Mouse (Mus musculus): ENCODE data around the gene Smco4. TPM values are rescaled to one million over a fixed set of nuclear protein-coding genes. Genes with fewer than 3 reads are reported as not detected.
A peak's percentile ranks its signal among the peaks of the same experiment; 100 is the strongest.

Gene Smco4
- polyA plus RNA-seq (2015; fragmentation: Nextera tagmentation; extraction: Ambion mirVana) = 4.1 and 4.9 TPM in 2 replicates

GRCm38 (mm10) chr9:15493235-15493924 is at the start of gene Smco4:
Smco4 (plus strand) TSS chr9:15493432.
- peak within 1 kb of the TSS; percentile 77 for H3K4me2 ChIP-seq
- H3K9me3 ChIP-seq = no peaks in the 10 kb centered on the region
- H3K36me3 ChIP-seq = no peaks in the 10 kb centered on the region
- peaks cover 14% of the 10 kb centered on the region for H3K4me1 ChIP-seq
- H3K27ac ChIP-seq = peak within 1 kb of the TSS; percentile 73
- H3K9ac ChIP-seq = peak within 1 kb of the TSS; percentile 75; the same call in 1 of the 2 replicates
- WGBS = under 1% methylated on average over 78 of the region's 101 CpGs
- peak within 1 kb of the TSS; percentile 68 for H3K4me3 ChIP-seq (replicated peaks)
- no peaks in the 10 kb centered on the region for H3K27me3 ChIP-seq (replicated peaks)
- ATAC-seq (ENCODE audit: insufficient read depth, low FRiP score, low read depth) = peak; percentile 83

GRCm38 (mm10) chr9:15447397-15447796 is 45.8 kb upstream of the Smco4 start:
- Histone ChIP-seq H3K36me3 (no peaks in the 10 kb centered on the region), H3K9ac (no peak overlapping the region), H3K4me1 (no peaks in the 10 kb centered on the region), H3K9me3 (no peaks in the 10 kb centered on the region), H3K4me2 (no peak overlapping the region), H3K27ac (no peak overlapping the region), H3K4me3 (replicated peaks) (no peak overlapping the region), H3K27me3 (replicated peaks) (no peaks in the 10 kb centered on the region)
- no peak for ATAC-seq (ENCODE audit: insufficient read depth, low FRiP score, low read depth)
- WGBS = 62% methylated on average over 2 of the region's 2 CpGs

- no peak for ATAC-seq (ENCODE audit: insufficient read depth, low FRiP score, low read depth)
- no peak overlapping the region for H3K4me3 ChIP-seq (replicated peaks)
- no peak overlapping the region for H3K9ac ChIP-seq
- H3K9me3 ChIP-seq = no peaks in the 10 kb centered on the region
- no peak overlapping the region for H3K4me2 ChIP-seq
- H3K36me3 ChIP-seq = no peaks in the 10 kb centered on the region
- no peak overlapping the region for H3K27ac ChIP-seq
- no peaks in the 10 kb centered on the region for H3K4me1 ChIP-seq
- 68% methylated on average over 5 of the region's 5 CpGs for WGBS
- no peaks in the 10 kb centered on the region for H3K27me3 ChIP-seq (replicated peaks)
Observed at GRCm38 (mm10) chr9:15450921-15451320, 42.3 kb upstream of the Smco4 start.

GRCm38 (mm10) chr9:15472256-15472655 is 21.0 kb upstream of the Smco4 start:
- Histone ChIP-seq H3K36me3 (no peaks in the 10 kb centered on the region), H3K9me3 (no peaks in the 10 kb centered on the region), H3K4me2 (no peak overlapping the region), H3K27ac (no peak overlapping the region), H3K4me3 (replicated peaks) (no peak overlapping the region), H3K9ac (no peak overlapping the region), H3K27me3 (replicated peaks) (no peaks in the 10 kb centered on the region), H3K4me1 (no peaks in the 10 kb centered on the region)
- ATAC-seq (ENCODE audit: insufficient read depth, low FRiP score, low read depth) = no peak
- 67% methylated on average over 4 of the region's 4 CpGs for WGBS

- WGBS = 91% methylated on average over 1 of the region's 1 CpGs
- no peaks in the 10 kb centered on the region for H3K9me3 ChIP-seq
- no peak for ATAC-seq (ENCODE audit: insufficient read depth, low FRiP score, low read depth)
- H3K4me3 ChIP-seq (replicated peaks) = no peak overlapping the region
- H3K27me3 ChIP-seq (replicated peaks) = no peaks in the 10 kb centered on the region
- no peak overlapping the region for H3K4me2 ChIP-seq
- no peak overlapping the region for H3K27ac ChIP-seq
- no peak overlapping the region for H3K9ac ChIP-seq
- H3K36me3 ChIP-seq = no peaks in the 10 kb centered on the region
- H3K4me1 ChIP-seq = no peaks in the 10 kb centered on the region
Observed at GRCm38 (mm10) chr9:15473206-15473605, 20.0 kb upstream of the Smco4 start.

- Histone ChIP-seq H3K27me3 (replicated peaks) (no peaks in the 10 kb centered on the region), H3K9me3 (no peaks in the 10 kb centered on the region), H3K4me2 (no peak overlapping the region), H3K9ac (no peak overlapping the region), H3K4me1 (no peaks in the 10 kb centered on the region), H3K27ac (no peak overlapping the region), H3K4me3 (replicated peaks) (no peak overlapping the region), H3K36me3 (no peaks in the 10 kb centered on the region)
- WGBS = 88% methylated on average over 10 of the region's 10 CpGs
- no peak for ATAC-seq (ENCODE audit: insufficient read depth, low FRiP score, low read depth)
Observed at GRCm38 (mm10) chr9:15477556-15477955, 15.7 kb upstream of the Smco4 start.

- no peak overlapping the region for H3K4me2 ChIP-seq
Observed at GRCm38 (mm10) chr9:15487682-15488424, 5.4 kb upstream of the Smco4 start.

GRCm38 (mm10) chr9:15489293-15489692 is 3.9 kb upstream of the Smco4 start:
- H3K27me3 ChIP-seq (replicated peaks) = no peaks in the 10 kb centered on the region
- no peaks in the 10 kb centered on the region for H3K36me3 ChIP-seq
- no peak overlapping the region for H3K4me3 ChIP-seq (replicated peaks)
- no peak overlapping the region for H3K27ac ChIP-seq
- no peak overlapping the region for H3K9ac ChIP-seq
- ATAC-seq (ENCODE audit: insufficient read depth, low FRiP score, low read depth) = no peak
- no peak overlapping the region for H3K4me2 ChIP-seq
- H3K9me3 ChIP-seq = no peaks in the 10 kb centered on the region
- H3K4me1 ChIP-seq = peaks cover 5% of the 10 kb centered on the region

More at GRCm38 (mm10) chr9:15487682-15488424, 5.4 kb upstream of the Smco4 start:
- H3K4me1 ChIP-seq = peaks cover under 1% of the 10 kb centered on the region; the same call in 1 of the 2 replicates
- 57% methylated on average over 2 of the region's 2 CpGs for WGBS
- ATAC-seq (ENCODE audit: insufficient read depth, low FRiP score, low read depth) = no peak
- H3K27me3 ChIP-seq (replicated peaks) = no peaks in the 10 kb centered on the region
- H3K36me3 ChIP-seq = no peaks in the 10 kb centered on the region
- no peaks in the 10 kb centered on the region for H3K9me3 ChIP-seq
- H3K27ac ChIP-seq = no peak overlapping the region
- H3K4me3 ChIP-seq (replicated peaks) = no peak overlapping the region
- no peak overlapping the region for H3K9ac ChIP-seq

GRCm38 (mm10) chr9:15490331-15491100 is 2.7 kb upstream of the Smco4 start:
- Histone ChIP-seq H3K36me3 (no peaks in the 10 kb centered on the region), H3K27me3 (replicated peaks) (no peaks in the 10 kb centered on the region), H3K4me3 (replicated peaks) (no peak overlapping the region), H3K4me2 (no peak overlapping the region), H3K9me3 (no peaks in the 10 kb centered on the region), H3K27ac (no peak overlapping the region), H3K4me1 (peaks cover 10% of the 10 kb centered on the region), H3K9ac (no peak overlapping the region)
- no peak for ATAC-seq (ENCODE audit: insufficient read depth, low FRiP score, low read depth)
- WGBS = 82% methylated on average over 8 of the region's 8 CpGs

- Histone ChIP-seq H3K4me1 (peaks cover 14% of the 10 kb centered on the region), H3K9ac (no peak overlapping the region), H3K4me3 (replicated peaks) (no peak overlapping the region), H3K27me3 (replicated peaks) (no peaks in the 10 kb centered on the region), H3K27ac (no peak overlapping the region), H3K4me2 (no peak overlapping the region), H3K36me3 (no peaks in the 10 kb centered on the region), H3K9me3 (no peaks in the 10 kb centered on the region)
- 79% methylated on average over 4 of the region's 4 CpGs for WGBS
- no peak for ATAC-seq (ENCODE audit: insufficient read depth, low FRiP score, low read depth)
Observed at GRCm38 (mm10) chr9:15491686-15492085, 1.5 kb upstream of the Smco4 start.

- Histone ChIP-seq H3K9me3 (no peaks in the 10 kb centered on the region), H3K9ac (no peak overlapping the region), H3K4me3 (replicated peaks) (no peak overlapping the region), H3K36me3 (no peaks in the 10 kb centered on the region), H3K4me1 (peaks cover 14% of the 10 kb centered on the region), H3K27ac (no peak overlapping the region), H3K4me2 (no peak overlapping the region), H3K27me3 (replicated peaks) (no peaks in the 10 kb centered on the region)
- ATAC-seq (ENCODE audit: insufficient read depth, low FRiP score, low read depth) = no peak
- WGBS = 66% methylated on average over 9 of the region's 9 CpGs
Observed at GRCm38 (mm10) chr9:15492401-15492800, 831 bp upstream of the Smco4 start.
